Mouse (Mus musculus): Measurements from ENCODE around the gene Armc8. TPM values are rescaled to one million over a fixed set of nuclear protein-coding genes. Genes with fewer than 3 reads are reported as not detected.
A peak's percentile ranks its signal among the peaks of the same experiment; 100 is the strongest.

The Armc8 gene
- polyA plus RNA-seq, 1 experiment = 23.9 TPM

- TF ChIP-seq CTCF (IDR thresholded peaks at IDR 0.05; ENCODE audit: borderline replicate concordance, insufficient read depth, low read length) = no peak
- TF ChIP-seq POLR2A (IDR thresholded peaks at IDR 0.05; ENCODE audit: low read depth, low read length) = no peak
Measured at GRCm38 (mm10) chr9:99568023-99568346, 714 bp downstream of the Armc8 start.

GRCm38 (mm10) chr9:99563714-99564113 lies 5.0 kb downstream of the Armc8 start:
- H3K27ac ChIP-seq (ENCODE audit: insufficient read depth, low read length) = no peak overlapping the region
- peaks cover 3% of the 10 kb centered on the region for H3K4me1 ChIP-seq (ENCODE audit: control insufficient read depth, insufficient read depth, low read length)
- TF ChIP-seq CTCF (IDR thresholded peaks at IDR 0.05; ENCODE audit: borderline replicate concordance, insufficient read depth, low read length) = no peak
- TF ChIP-seq POLR2A (IDR thresholded peaks at IDR 0.05; ENCODE audit: low read depth, low read length) = no peak
- no peak overlapping the region for H3K4me3 ChIP-seq (ENCODE audit: insufficient read depth, low read length)

More at GRCm38 (mm10) chr9:99568023-99568346, 714 bp downstream of the Armc8 start:
- peak overlapping the region; percentile 95; the same call in 1 of the 2 replicates for H3K27ac ChIP-seq (ENCODE audit: insufficient read depth, low read length)
- peaks cover 3% of the 10 kb centered on the region for H3K4me1 ChIP-seq (ENCODE audit: control insufficient read depth, insufficient read depth, low read length)
- H3K4me3 ChIP-seq (ENCODE audit: insufficient read depth, low read length) = peak overlapping the region; percentile 91

- TF ChIP-seq CTCF (IDR thresholded peaks at IDR 0.05; ENCODE audit: borderline replicate concordance, insufficient read depth, low read length) = no peak
- no peak for TF ChIP-seq POLR2A (IDR thresholded peaks at IDR 0.05; ENCODE audit: low read depth, low read length)
- Histone ChIP-seq H3K4me1 (ENCODE audit: control insufficient read depth, insufficient read depth, low read length) (no peaks in the 10 kb centered on the region), H3K27ac (ENCODE audit: insufficient read depth, low read length) (no peak overlapping the region), H3K4me3 (ENCODE audit: insufficient read depth, low read length) (no peak overlapping the region)
Measured at GRCm38 (mm10) chr9:99560389-99560788, 8.3 kb downstream of the Armc8 start.

GRCm38 (mm10) chr9:99559557-99559904 lies 9.2 kb downstream of the Armc8 start:
- Histone ChIP-seq H3K27ac (ENCODE audit: insufficient read depth, low read length) (no peak overlapping the region), H3K4me3 (ENCODE audit: insufficient read depth, low read length) (no peak overlapping the region), H3K4me1 (ENCODE audit: control insufficient read depth, insufficient read depth, low read length) (no peaks in the 10 kb centered on the region)
- TF ChIP-seq CTCF (IDR thresholded peaks at IDR 0.05; ENCODE audit: borderline replicate concordance, insufficient read depth, low read length) = no peak
- no peak for TF ChIP-seq POLR2A (IDR thresholded peaks at IDR 0.05; ENCODE audit: low read depth, low read length)

GRCm38 (mm10) chr9:99558824-99559556 lies 9.7 kb downstream of the Armc8 start:
- no peaks in the 10 kb centered on the region for H3K4me1 ChIP-seq (ENCODE audit: control insufficient read depth, insufficient read depth, low read length)
- no peak overlapping the region for H3K27ac ChIP-seq (ENCODE audit: insufficient read depth, low read length)
- TF ChIP-seq POLR2A (IDR thresholded peaks at IDR 0.05; ENCODE audit: low read depth, low read length) (no peak), CTCF (IDR thresholded peaks at IDR 0.05; ENCODE audit: borderline replicate concordance, insufficient read depth, low read length) (no peak)
- H3K4me3 ChIP-seq (ENCODE audit: insufficient read depth, low read length) = no peak overlapping the region

- TF ChIP-seq CTCF (IDR thresholded peaks at IDR 0.05; ENCODE audit: borderline replicate concordance, insufficient read depth, low read length) = no peak
- no peak for TF ChIP-seq POLR2A (IDR thresholded peaks at IDR 0.05; ENCODE audit: low read depth, low read length)
- no peak overlapping the region for H3K4me3 ChIP-seq (ENCODE audit: insufficient read depth, low read length)
- no peak overlapping the region for H3K27ac ChIP-seq (ENCODE audit: insufficient read depth, low read length)
- H3K4me1 ChIP-seq (ENCODE audit: control insufficient read depth, insufficient read depth, low read length) = no peaks in the 10 kb centered on the region
Measured at GRCm38 (mm10) chr9:99557580-99558300, 11.0 kb downstream of the Armc8 start.

GRCm38 (mm10) chr9:99555253-99555652 lies 13.4 kb downstream of the Armc8 start:
- Histone ChIP-seq H3K4me3 (ENCODE audit: insufficient read depth, low read length) (no peak overlapping the region), H3K27ac (ENCODE audit: insufficient read depth, low read length) (no peak overlapping the region), H3K4me1 (ENCODE audit: control insufficient read depth, insufficient read depth, low read length) (no peaks in the 10 kb centered on the region)
- no peak for TF ChIP-seq CTCF (IDR thresholded peaks at IDR 0.05; ENCODE audit: borderline replicate concordance, insufficient read depth, low read length)
- TF ChIP-seq POLR2A (IDR thresholded peaks at IDR 0.05; ENCODE audit: low read depth, low read length) = no peak

- no peak overlapping the region for H3K27ac ChIP-seq (ENCODE audit: insufficient read depth, low read length)
- H3K4me1 ChIP-seq (ENCODE audit: control insufficient read depth, insufficient read depth, low read length) = no peaks in the 10 kb centered on the region
- no peak overlapping the region for H3K4me3 ChIP-seq (ENCODE audit: insufficient read depth, low read length)
- TF ChIP-seq POLR2A (IDR thresholded peaks at IDR 0.05; ENCODE audit: low read depth, low read length) (no peak), CTCF (IDR thresholded peaks at IDR 0.05; ENCODE audit: borderline replicate concordance, insufficient read depth, low read length) (no peak)
Measured at GRCm38 (mm10) chr9:99554052-99554451, 14.6 kb downstream of the Armc8 start.

GRCm38 (mm10) chr9:99553049-99553448 lies 15.7 kb downstream of the Armc8 start:
- TF ChIP-seq POLR2A (IDR thresholded peaks at IDR 0.05; ENCODE audit: low read depth, low read length) = no peak
- no peak for TF ChIP-seq CTCF (IDR thresholded peaks at IDR 0.05; ENCODE audit: borderline replicate concordance, insufficient read depth, low read length)
- Histone ChIP-seq H3K4me1 (ENCODE audit: control insufficient read depth, insufficient read depth, low read length) (no peaks in the 10 kb centered on the region), H3K27ac (ENCODE audit: insufficient read depth, low read length) (no peak overlapping the region), H3K4me3 (ENCODE audit: insufficient read depth, low read length) (no peak overlapping the region)

- H3K27ac ChIP-seq (ENCODE audit: insufficient read depth, low read length) = no peak overlapping the region
- no peak overlapping the region for H3K4me3 ChIP-seq (ENCODE audit: insufficient read depth, low read length)
- no peaks in the 10 kb centered on the region for H3K4me1 ChIP-seq (ENCODE audit: control insufficient read depth, insufficient read depth, low read length)
- no peak for TF ChIP-seq POLR2A (IDR thresholded peaks at IDR 0.05; ENCODE audit: low read depth, low read length)
Measured at GRCm38 (mm10) chr9:99552068-99552467, 16.6 kb downstream of the Armc8 start.

Measured in embryonic fibroblast, embryonic 13.5 days (primary cell).